Mouse (Mus musculus) heart, postnatal 4 days (tissue): ENCODE results near the gene Jade2. TPM values are rescaled to one million over a fixed set of nuclear protein-coding genes. Genes with fewer than 3 reads are reported as not detected.
"Not testable (repeated sequence)": the region's sequence is repeated elsewhere in the genome, so short reads cannot be mapped to it uniquely, and the experiment has no call there.

ENCODE experiments used
- DNase-seq: peaks from one replicate; pipeline ENCODE4 v3.0.0; 2021
- total RNA-seq, 2 experiments: library from RNA; stranded (reverse); gene quantifications; 2 replicates each; pipeline ENCODE4 v1.2.3; 2021

Jade2 gene
- total RNA-seq, 2 experiments from 2014 or later, result 2.7 to 3.0 TPM

DNA sequence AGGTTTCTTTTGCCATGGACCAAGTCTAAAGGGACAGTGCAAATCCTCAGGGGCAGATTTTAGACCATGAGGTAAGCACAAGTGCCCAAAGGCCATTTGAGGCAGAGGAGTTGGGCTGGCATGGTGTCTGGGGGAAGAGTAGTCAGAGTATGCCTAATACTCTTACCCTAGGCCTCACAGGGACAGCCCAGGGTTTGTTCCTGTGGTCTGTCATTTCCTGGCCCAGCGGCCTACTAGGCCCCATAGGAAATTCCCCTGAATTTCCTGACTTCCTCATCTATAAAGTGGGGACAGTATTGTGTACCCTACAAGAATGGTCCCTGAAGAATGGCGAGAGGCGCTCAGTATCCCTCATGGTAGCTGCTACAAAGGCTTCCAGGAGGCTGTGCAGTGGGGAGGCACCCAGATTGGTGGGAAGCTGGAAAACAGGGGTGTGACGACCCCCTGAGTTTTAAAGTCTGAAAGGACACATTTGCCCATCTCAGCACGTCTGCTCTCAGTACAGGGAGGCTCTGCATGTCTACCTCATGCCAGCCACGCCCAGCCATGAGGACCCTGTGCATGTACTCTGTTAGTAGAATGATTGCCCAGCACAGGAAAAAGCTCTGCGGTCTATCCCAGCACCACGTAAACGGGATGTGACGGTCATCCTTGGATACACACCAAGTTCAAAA is 23.9 kb downstream of the Jade2 start:
- DNase-seq, result no peak

DNA sequence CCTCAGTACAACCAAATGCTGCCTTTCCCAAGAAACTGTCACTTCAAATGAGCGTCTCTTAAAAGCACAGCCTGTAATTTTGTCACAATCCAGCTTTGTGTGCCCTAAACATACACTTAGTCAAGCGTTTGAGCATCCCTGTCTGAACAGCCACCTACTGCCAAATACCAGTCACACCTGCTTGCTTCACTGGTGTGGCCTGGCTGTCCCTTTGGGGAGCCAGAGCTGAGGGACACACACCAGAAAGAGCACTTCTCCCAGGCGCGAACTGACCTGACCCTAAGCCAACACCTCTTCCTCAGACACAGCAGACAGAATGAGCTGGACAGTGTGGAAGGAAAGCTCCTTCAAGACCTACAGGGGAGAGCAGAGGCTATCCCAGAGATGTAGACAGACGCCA is 24.5 kb downstream of the Jade2 start:
- DNase-seq, result no peak

- no peak for DNase-seq
Measured at GRCm38 (mm10) chr11:51831962-51832909, 25.2 kb downstream of the Jade2 start.

DNA sequence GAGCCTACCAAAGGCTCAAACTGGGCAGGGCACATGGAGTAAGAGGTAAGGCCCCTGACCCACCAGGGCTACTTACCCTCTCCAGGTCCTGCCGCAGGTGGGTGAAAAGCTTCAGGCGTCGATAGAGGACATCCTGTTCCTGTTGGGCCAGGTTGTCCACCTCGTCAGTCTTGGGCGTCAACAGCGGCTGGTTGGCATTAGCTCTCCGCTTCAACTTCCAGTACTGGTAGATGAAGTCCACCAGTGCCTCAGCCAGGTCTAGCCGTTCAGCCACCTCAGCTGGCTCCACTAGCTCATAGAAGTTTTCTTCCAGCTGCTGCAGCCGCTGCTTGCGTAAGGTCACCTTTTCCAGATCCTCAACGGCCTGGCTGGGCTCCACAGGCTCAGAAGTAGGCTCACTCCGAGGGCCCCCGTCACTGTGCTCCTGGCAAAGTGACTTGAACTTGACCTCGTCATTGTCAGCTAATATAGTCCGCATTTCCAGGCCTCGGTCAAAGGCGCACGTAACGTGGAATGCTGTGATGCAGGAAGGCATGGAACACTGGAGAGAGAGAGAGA is 32.5 kb downstream of the Jade2 start:
- DNase-seq, result no peak

DNA sequence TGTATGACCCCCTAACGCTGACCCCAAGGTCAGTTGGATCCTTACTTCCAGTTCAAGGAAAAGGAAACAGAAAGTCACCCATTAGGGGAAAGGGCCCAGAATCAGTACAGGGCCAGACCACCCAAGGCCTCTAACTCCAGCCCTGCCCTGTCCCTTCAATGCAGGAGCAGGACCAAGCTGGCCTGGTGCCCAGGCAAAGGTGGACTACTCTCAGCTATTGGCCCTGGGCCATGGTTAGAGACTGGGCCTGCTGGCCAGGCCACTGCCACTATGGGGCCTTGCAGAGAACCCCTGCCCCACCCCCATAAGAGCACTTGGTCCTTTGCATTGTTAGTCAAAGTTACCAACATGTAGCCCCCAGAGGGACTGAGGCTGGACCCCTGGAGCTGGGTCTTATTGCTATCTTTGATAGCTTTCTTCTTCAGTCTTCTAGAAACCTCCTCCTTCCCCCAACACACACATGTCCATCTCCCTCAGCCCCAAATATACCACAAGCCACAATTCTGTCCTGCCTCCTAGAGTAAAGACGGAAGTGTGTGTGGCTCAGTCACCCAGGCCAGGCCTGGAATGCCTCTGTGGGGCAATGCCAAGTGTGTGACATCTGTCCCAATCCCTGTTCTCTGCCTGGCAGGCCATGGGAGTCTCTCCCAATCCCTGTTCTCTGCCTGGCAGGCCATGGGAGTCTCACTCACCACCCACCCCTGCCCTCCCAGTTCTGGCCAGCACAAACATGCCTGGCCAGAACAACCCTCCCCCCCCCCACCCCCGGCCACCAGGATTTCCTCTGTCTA is 33.3 kb downstream of the Jade2 start:
- DNase-seq, result peak; percentile 83

DNA sequence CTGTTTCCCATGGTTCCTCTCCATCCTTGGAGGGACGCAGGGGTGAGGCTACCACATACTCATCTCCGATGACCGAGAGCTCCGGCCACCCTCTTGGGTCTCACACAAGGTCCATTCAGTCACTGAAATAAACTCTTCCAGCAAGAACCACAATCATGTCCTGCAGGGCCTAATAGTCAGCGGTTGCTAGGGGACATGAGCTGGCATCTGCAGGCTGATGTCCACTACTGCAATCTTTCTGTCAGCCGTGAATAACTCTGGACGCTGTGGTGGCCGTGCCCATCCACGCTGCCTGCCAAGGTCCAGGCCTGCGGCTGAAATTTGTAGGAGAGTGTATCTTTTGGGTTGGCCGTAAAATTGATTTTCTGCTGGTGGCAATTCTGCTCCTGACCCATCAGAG is 34.2 kb downstream of the Jade2 start:
- DNase-seq, result no peak

DNA sequence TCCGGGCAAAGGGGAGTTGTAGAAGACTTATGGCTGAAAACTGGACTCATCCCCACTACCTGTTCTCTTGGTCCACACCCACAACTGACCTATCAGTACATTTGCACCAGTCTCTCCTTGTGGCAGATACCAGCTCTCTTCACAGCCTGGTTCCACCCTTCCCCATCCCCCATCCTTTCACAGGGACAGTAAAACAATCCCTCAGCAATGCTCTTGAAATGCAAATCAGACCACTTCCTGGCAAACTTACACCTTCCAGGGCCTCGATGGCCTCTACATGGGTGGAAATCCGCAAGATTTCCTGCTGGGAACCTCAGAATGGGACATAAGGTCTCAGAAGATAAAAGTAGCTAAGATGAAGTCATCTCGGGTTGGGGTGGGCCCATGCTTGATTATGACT is 34.7 kb downstream of the Jade2 start:
- no peak for DNase-seq

- DNase-seq, result peak; percentile 88
Measured at GRCm38 (mm10) chr11:51820861-51821260, 36.6 kb downstream of the Jade2 start.

DNA sequence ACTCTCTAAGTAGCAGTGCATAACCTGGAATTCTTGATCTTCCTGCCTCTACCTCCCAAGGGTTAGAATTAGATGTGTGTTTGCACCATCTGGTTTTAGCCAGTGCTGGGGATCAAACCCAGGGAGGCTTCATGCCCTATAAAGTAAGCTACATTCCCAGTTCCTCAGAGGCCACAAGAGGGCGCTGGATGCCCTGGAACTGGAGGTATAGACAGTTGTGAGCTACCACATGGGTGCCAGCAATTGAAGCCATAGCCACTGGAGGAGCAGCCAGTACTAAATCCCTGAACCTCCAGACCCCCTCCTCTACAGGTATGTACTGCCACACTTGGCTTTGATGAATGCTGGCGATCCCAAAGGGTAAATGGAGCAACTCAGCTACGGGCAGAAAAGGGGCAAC is 37.5 kb downstream of the Jade2 start:
- DNase-seq, result peak; percentile 47

DNA sequence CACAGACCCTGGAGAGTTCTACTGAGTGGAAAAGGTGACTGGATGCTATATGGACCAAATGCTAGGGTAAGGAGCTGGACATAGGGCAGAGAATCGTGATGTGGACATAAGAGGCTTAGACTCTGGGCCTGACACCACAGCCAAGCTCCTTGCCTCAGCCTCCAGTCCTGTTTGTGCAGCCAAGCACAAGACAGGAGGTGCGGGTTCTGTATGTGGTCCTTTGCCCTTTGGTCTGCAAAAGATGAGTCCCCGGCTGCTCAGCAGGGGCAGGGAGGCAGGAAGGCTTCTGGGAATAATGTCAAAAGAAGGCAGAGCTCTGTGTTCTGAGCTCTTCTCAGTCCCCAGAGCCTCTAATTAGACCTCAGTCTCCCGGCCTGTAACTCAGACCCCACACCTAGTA is 38.6 kb downstream of the Jade2 start:
- DNase-seq, result no peak

GRCm38 (mm10) chr11:51817756-51818155 is 39.7 kb downstream of the Jade2 start:
- DNase-seq, result peak; percentile 95

GRCm38 (mm10) chr11:51812022-51812546 is 45.4 kb downstream of the Jade2 start:
- no peak for DNase-seq

DNA sequence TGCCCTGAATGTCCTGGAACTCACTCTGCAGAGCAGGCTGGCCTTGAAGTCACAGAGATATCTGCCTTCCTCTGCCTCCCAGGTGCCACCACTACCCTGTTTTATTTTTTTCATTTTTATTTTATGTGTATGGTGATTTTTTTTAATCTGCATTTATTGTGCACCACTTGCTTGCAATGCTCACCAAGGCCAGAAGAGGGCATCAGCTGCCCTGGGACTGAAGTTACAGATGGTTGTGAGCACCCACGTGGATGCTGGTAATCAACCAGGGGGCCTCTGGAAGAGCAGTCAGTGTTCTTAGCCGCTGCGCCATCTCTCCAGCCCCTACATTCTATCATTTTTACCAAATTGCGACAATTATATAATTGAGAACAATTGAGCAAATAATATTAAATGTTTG is 46.2 kb downstream of the Jade2 start:
- no peak for DNase-seq

- peak; percentile 51 for DNase-seq
Measured at GRCm38 (mm10) chr11:51809632-51810224, 47.7 kb downstream of the Jade2 start.

DNA sequence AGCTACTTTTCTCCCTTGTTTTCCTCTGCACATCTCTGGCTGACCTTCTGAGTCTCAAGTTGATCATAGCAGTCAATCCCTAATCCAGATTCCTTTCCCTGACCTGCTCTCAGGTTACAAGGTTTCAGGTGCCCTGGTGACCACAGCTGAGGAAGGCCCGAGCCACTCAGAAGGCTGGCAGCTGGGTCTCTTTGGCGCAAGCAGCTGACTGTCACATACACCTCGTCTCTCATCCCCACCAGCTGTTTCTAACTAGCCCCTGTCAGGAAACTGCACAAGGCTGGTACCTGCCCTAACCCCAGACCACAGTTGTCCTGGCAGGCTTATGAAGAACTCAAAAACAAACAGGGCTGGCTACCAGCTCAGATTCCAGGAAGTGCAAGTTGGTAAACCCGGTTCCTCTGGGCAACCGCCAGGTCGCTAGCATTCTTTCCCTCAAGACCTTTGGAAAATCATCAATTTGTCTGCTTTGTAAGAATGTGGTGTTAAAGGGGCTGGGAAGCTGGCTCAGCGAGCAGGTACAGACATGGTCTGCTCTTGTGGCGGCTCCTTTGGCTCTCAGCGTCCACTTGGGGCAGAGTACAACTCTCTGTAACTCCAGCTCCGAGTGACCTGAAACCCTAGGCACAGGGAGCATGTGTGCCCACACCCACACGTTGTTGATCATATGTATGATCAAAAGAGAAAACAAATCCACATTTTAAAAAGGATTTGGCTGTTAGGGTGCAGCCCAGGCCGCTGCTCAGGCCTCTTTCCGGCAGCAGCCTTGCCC is 50.2 kb downstream of the Jade2 start:
- no peak for DNase-seq

DNA sequence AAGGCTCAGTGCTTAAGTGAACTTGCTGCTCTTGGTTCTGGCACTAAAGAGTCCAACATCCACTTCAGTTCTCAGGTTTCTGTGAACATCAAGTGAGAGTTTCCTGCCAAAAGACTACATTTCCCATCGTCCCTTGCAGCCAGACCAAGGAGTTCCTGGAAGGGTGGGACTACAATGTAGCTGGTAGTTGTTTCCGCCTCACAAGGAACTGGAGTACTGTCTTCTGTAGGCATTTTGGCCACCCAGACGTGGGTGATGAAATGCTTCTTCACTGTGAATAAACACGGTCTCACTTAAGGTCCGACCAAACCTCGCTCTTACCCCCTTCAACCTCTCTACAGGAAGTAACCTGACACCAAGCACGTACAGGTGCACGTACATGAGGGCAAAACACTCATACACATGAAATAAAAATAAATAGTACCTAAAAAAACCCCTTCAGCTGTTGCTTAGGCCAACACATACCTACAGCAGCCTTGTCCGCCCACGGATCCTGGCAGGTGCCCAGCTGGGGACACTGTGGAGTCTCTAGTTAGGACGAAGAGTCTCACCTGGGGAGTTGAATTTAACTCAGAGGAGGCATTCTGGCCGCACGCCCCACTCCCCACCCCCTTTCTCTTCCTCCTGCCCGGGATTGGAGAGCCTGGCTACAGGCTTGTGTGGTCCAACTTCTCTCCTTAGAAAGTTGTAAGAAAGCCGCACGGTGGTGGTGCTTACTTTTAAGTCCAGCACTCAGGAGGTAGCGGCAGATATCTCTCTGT is 52.1 kb downstream of the Jade2 start:
- DNase-seq, result peak; percentile 72

DNA sequence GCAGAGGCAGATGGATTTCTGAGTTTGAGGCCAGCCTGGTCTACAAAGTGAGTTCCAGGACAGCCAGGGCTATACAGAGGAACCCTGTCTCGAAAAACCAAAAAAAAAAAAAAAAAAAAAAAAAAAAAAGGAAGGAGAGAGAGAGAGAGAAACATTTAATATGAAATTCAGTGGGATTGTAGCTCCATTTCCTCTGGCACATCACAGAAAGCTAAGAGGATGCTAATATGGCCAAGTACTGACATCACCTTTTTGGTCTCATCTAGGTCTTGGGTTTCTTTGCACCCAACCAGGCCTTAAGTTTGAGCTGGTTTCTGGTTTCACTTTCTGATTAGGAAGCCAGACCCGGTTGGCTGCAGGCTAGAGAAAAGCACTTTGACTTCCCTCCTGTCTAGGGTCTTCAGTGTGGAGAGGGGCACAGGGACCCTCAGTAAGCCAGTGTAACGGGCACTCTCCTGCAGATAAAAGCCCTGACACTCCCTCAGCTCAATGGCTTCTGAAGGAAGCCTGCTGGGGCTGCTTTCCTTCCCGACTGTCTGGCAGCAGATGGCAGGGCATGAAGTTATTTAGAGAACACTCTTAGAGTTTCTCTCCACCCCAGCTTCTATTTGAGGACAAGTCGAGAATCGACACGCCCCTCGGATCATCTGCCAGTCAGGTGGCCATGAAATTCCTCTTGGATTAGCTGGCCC is 56.7 kb downstream of the Jade2 start:
- DNase-seq, result peak; percentile 42

DNA sequence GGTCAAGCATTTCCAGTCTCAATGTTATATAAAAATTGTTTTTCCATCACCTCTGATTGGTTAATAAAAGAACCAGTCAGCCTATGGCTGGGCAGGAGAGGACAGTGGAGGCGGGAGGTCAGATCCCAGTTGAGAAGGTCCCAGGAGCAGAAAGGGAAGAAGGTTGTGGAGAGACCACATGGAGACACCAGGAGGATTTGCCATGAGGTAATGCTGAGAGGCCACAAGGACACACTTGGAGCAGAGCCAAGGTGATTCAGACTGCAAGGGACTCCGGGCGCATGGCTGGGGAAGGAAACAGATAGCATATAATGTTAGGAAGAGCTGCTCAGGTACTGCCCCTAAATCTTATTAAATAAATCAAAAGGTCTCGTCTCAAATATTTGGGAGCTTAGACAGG is 61.2 kb downstream of the Jade2 start:
- peak; percentile 42 for DNase-seq

DNA sequence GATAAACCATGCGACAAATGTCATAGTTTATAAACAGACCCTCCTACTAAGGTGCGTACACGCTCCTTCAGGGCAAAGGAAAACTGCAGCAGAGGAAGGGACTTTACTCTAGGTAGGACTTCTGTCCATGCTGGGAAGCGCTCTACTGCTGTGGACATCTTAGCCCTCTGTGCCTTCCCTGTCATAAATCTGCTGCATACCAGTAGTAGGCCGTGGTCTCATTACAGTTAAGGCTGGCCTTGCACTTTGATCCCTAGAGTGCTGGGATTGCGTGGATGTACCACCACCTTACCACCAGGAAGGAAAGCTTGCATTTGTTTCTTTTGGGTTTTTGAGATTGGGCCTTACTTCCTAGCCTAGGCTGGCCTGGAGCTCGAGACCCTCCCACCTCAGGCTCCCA is 66.8 kb downstream of the Jade2 start:
- no peak for DNase-seq

DNA sequence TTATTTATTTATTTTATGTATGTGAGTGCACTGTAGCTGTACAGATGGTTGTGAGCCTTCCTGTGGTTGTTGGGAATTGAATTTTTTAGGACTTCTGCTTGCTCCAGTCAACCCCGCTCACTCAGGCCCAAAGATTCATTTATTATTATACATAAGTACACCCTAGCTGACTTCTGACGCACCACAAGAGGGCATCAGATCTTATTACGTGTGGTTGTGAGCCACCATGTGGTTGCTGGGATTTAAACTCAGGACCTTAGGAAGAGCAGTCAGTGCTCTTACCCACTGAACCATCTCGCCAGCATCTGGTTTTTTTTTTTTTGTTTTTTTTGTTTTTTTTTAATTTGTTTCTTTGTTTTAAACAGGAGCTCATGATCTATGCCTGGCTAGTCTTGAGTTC is 67.7 kb downstream of the Jade2 start:
- DNase-seq, result not testable (repeated sequence)
